Mouse (Mus musculus) intestine, embryonic 16.5 days (tissue): ENCODE data around the gene Otub2. TPM values are rescaled to one million over a fixed set of nuclear protein-coding genes. Genes with fewer than 3 reads are reported as not detected.

Experiments
- ATAC-seq: fragments of 200-750 bp; cut with Nextera tagmentation; 2 replicates; pipeline ENCODE4 v1.8.0; 2017; ENCODE audit warnings: moderate TSS enrichment, moderate library complexity
- H3K27ac ChIP-seq: fragments of 300-500 bp; sonication (generic); 2 replicates; pipeline ENCODE4 v1.5.1; 2014; ENCODE audit warnings: mild to moderate bottlenecking, low read length
- H3K27me3 ChIP-seq: fragments of 300-500 bp; sonication (generic); replicated peaks from 2 replicates; pipeline ENCODE4 v1.6.1; 2014; ENCODE audit warnings: low read length, control low read depth, mixed read lengths; ENCODE audit not compliant: control insufficient read depth, insufficient read depth
- H3K36me3 ChIP-seq: fragments of 300-500 bp; sonication (generic); 2 replicates; pipeline ENCODE4 v1.6.1; 2014; ENCODE audit warnings: low read length, control low read depth; ENCODE audit not compliant: control insufficient read depth, insufficient read depth
- H3K4me1 ChIP-seq: fragments of 300-500 bp; sonication (generic); 2 replicates; pipeline ENCODE4 v1.6.1; 2014; ENCODE audit warnings: low read length, control low read depth, mixed read lengths; ENCODE audit not compliant: control insufficient read depth, insufficient read depth
- H3K4me2 ChIP-seq: fragments of 300-500 bp; sonication (generic); 2 replicates; pipeline ENCODE4 v1.6.1; 2014; ENCODE audit warnings: low read depth, low read length, control low read depth
- H3K4me3 ChIP-seq: fragments of 300-500 bp; sonication (generic); 2 replicates; pipeline ENCODE4 v1.5.1; 2014; ENCODE audit warnings: mild to moderate bottlenecking, low read length
- H3K9ac ChIP-seq: fragments of 300-500 bp; sonication (generic); 2 replicates; pipeline ENCODE4 v1.6.1; 2014; ENCODE audit warnings: low read depth, low read length
- H3K9me3 ChIP-seq: fragments of 300-500 bp; sonication (generic); 2 replicates; pipeline ENCODE4 v1.6.1; 2016; ENCODE audit warnings: low read length, control low read depth; ENCODE audit not compliant: control insufficient read depth
- WGBS: fragments of 180-500 bp; shearing (Covaris S2); extraction: QIAGEN DNeasy Blood & Tissue Kit; methylation state at CpG from one replicate; pipeline ENCODE4 v1.1.7; 2014; 5-methylcytosine and 5-hydroxymethylcytosine counted together
- polyA plus RNA-seq: library from polyadenylated mRNA; unstranded; fragments of >200 nt; fragmentation: Nextera tagmentation; extraction: Ambion mirVana; gene quantifications from 2 replicates; pipeline ENCODE4 v1.2.1, GENCODE M21; 2015

Otub2 gene
- polyA plus RNA-seq, 1 experiment from 2014 or later, result 5.6 TPM

- Histone ChIP-seq H3K4me3 (peak within 1 kb of the TSS; percentile 30), H3K9me3 (no peaks in the 10 kb centered on the region), H3K36me3 (no peaks in the 10 kb centered on the region), H3K4me2 (no peak within 1 kb of the TSS), H3K4me1 (no peaks in the 10 kb centered on the region), H3K9ac (peak within 1 kb of the TSS; percentile 16; the same call in 1 of the 2 replicates), H3K27me3 (no peaks in the 10 kb centered on the region), H3K27ac (peak within 1 kb of the TSS; percentile 69)
- ATAC-seq, result peak; percentile 63; the same call in 1 of the 2 replicates
- WGBS, result 40% methylated on average over 14 of the region's 14 CpGs
Observed at GRCm38 (mm10) chr12:103355746-103356414, 32.6 kb upstream of the Otub2 start, which contains the start of gene Asb2. TSS of gene Asb2 (minus strand) at chr12:103356001.

GRCm38 (mm10) chr12:103356415-103356748, 32.1 kb upstream of the Otub2 start:
- H3K27ac ChIP-seq, result peak overlapping the region; percentile 69
- no peaks in the 10 kb centered on the region for H3K36me3 ChIP-seq

GRCm38 (mm10) chr12:103358216-103358615, 30.3 kb upstream of the Otub2 start:
- Histone ChIP-seq H3K9ac (no peak overlapping the region), H3K4me1 (no peaks in the 10 kb centered on the region), H3K27me3 (no peaks in the 10 kb centered on the region), H3K9me3 (no peaks in the 10 kb centered on the region), H3K36me3 (no peaks in the 10 kb centered on the region), H3K4me3 (no peak overlapping the region), H3K4me2 (no peak overlapping the region), H3K27ac (no peak overlapping the region)
- no peak for ATAC-seq
- 80% methylated on average over 8 of the region's 8 CpGs for WGBS

More at GRCm38 (mm10) chr12:103356415-103356748, 32.1 kb upstream of the Otub2 start:
- no peak overlapping the region for H3K4me3 ChIP-seq
- 89% methylated on average over 4 of the region's 4 CpGs for WGBS
- no peaks in the 10 kb centered on the region for H3K4me1 ChIP-seq
- H3K9ac ChIP-seq, result no peak overlapping the region
- ATAC-seq, result no peak
- no peaks in the 10 kb centered on the region for H3K27me3 ChIP-seq
- H3K9me3 ChIP-seq, result no peaks in the 10 kb centered on the region
- no peak overlapping the region for H3K4me2 ChIP-seq

- 48% methylated on average over 4 of the region's 4 CpGs for WGBS
- ATAC-seq, result no peak
- H3K9me3 ChIP-seq, result no peaks in the 10 kb centered on the region
- no peak overlapping the region for H3K27ac ChIP-seq
- no peaks in the 10 kb centered on the region for H3K36me3 ChIP-seq
- H3K4me2 ChIP-seq, result no peak overlapping the region
- no peaks in the 10 kb centered on the region for H3K4me1 ChIP-seq
- H3K4me3 ChIP-seq, result no peak overlapping the region
- 0 out of 2 replicates have a peak overlapping the region, but pooled peaks have one; percentile 12 for H3K9ac ChIP-seq
- 0 out of 2 replicates have a peak, but pooled peaks cover 2% of the 10 kb centered on the region for H3K27me3 ChIP-seq
Observed at GRCm38 (mm10) chr12:103358951-103359801, 29.3 kb upstream of the Otub2 start.

- Histone ChIP-seq H3K27ac (no peak overlapping the region), H3K4me3 (no peak overlapping the region), H3K27me3 (0 out of 2 replicates have a peak, but pooled peaks cover 2% of the 10 kb centered on the region), H3K9me3 (no peaks in the 10 kb centered on the region), H3K9ac (no peak overlapping the region), H3K4me1 (no peaks in the 10 kb centered on the region), H3K36me3 (no peaks in the 10 kb centered on the region), H3K4me2 (no peak overlapping the region)
- 72% methylated on average over 8 of the region's 8 CpGs for WGBS
- ATAC-seq, result no peak
Observed at GRCm38 (mm10) chr12:103360812-103361211, 27.7 kb upstream of the Otub2 start.

GRCm38 (mm10) chr12:103361539-103362307, 26.8 kb upstream of the Otub2 start:
- WGBS, result 84% methylated on average over 17 of the region's 17 CpGs
- no peak overlapping the region for H3K4me3 ChIP-seq
- H3K4me1 ChIP-seq, result no peaks in the 10 kb centered on the region
- H3K36me3 ChIP-seq, result no peaks in the 10 kb centered on the region
- H3K27me3 ChIP-seq, result 0 out of 2 replicates have a peak, but pooled peaks cover 2% of the 10 kb centered on the region
- ATAC-seq, result no peak
- H3K9me3 ChIP-seq, result no peaks in the 10 kb centered on the region
- no peak overlapping the region for H3K9ac ChIP-seq
- H3K4me2 ChIP-seq, result no peak overlapping the region
- no peak overlapping the region for H3K27ac ChIP-seq

- 76% methylated on average over 3 of the region's 3 CpGs for WGBS
- Histone ChIP-seq H3K36me3 (no peaks in the 10 kb centered on the region), H3K9me3 (no peaks in the 10 kb centered on the region), H3K4me2 (no peak overlapping the region), H3K27ac (no peak overlapping the region), H3K27me3 (0 out of 2 replicates have a peak, but pooled peaks cover 2% of the 10 kb centered on the region), H3K4me1 (no peaks in the 10 kb centered on the region), H3K4me3 (no peak overlapping the region), H3K9ac (no peak overlapping the region)
- no peak for ATAC-seq
Observed at GRCm38 (mm10) chr12:103362336-103362735, 26.1 kb upstream of the Otub2 start.

GRCm38 (mm10) chr12:103367171-103367570, 21.3 kb upstream of the Otub2 start:
- 0 out of 2 replicates have a peak, but pooled peaks cover 2% of the 10 kb centered on the region for H3K27me3 ChIP-seq
- H3K9ac ChIP-seq, result no peak overlapping the region
- H3K4me3 ChIP-seq, result no peak overlapping the region
- H3K36me3 ChIP-seq, result no peaks in the 10 kb centered on the region
- no peak overlapping the region for H3K4me2 ChIP-seq
- ATAC-seq, result no peak
- WGBS, result 76% methylated on average over 2 of the region's 2 CpGs
- no peaks in the 10 kb centered on the region for H3K4me1 ChIP-seq
- H3K9me3 ChIP-seq, result no peaks in the 10 kb centered on the region
- H3K27ac ChIP-seq, result no peak overlapping the region
